Mouse (Mus musculus) kidney, embryonic 16.5 days (tissue): Measurements from ENCODE around the gene Tnni3k. TPM values are rescaled to one million over a fixed set of nuclear protein-coding genes. Genes with fewer than 3 reads are reported as not detected.

ENCODE experiments used
- ATAC-seq: fragments of 200-750 bp; cut with Nextera tagmentation; 2 replicates; pipeline ENCODE4 v1.8.0; 2017; ENCODE audit warnings: moderate TSS enrichment; ENCODE audit not compliant: low FRiP score, low TSS enrichment
- H3K27ac ChIP-seq: fragments of 300-500 bp; sonication (generic); 2 replicates; pipeline ENCODE4 v1.5.1; 2014; ENCODE audit warnings: low read length
- H3K27me3 ChIP-seq: fragments of 300-500 bp; sonication (generic); 2 replicates; pipeline ENCODE4 v1.6.1; 2014; ENCODE audit warnings: low read length, control low read depth, mixed read lengths; ENCODE audit not compliant: insufficient read depth
- H3K36me3 ChIP-seq: fragments of 300-500 bp; sonication (generic); 2 replicates; pipeline ENCODE4 v1.6.1; 2014; ENCODE audit warnings: low read length, control low read depth, mixed read lengths; ENCODE audit not compliant: insufficient read depth
- H3K4me1 ChIP-seq: fragments of 300-500 bp; sonication (generic); 2 replicates; pipeline ENCODE4 v1.6.1; 2014; ENCODE audit warnings: low read length, control low read depth, mixed read lengths; ENCODE audit not compliant: insufficient read depth
- H3K4me2 ChIP-seq: fragments of 300-500 bp; sonication (generic); replicated peaks from 2 replicates; pipeline ENCODE4 v1.6.1; 2014; ENCODE audit warnings: low read depth, low read length
- H3K4me3 ChIP-seq: fragments of 300-500 bp; sonication (generic); 2 replicates; pipeline ENCODE4 v1.5.1; 2014; ENCODE audit warnings: mild to moderate bottlenecking, low read length
- H3K9ac ChIP-seq: fragments of 300-500 bp; sonication (generic); replicated peaks from 2 replicates; pipeline ENCODE4 v1.6.1; 2014; ENCODE audit warnings: low read length
- H3K9me3 ChIP-seq: fragments of 300-500 bp; sonication (generic); 2 replicates; pipeline ENCODE4 v1.6.1; 2016; ENCODE audit warnings: low read length, control low read depth
- WGBS: fragments of 180-500 bp; shearing (Covaris S2); extraction: QIAGEN DNeasy Blood & Tissue Kit; methylation state at CpG from one replicate; pipeline ENCODE4 v1.1.7; 2014; 5-methylcytosine and 5-hydroxymethylcytosine counted together
- polyA plus RNA-seq: library from polyadenylated mRNA; unstranded; fragments of >200 nt; fragmentation: Nextera tagmentation; extraction: Ambion mirVana; gene quantifications from 2 replicates; pipeline ENCODE4 v1.2.1, GENCODE M21; 2015

Gene Tnni3k
- polyA plus RNA-seq, 1 experiment from 2014 or later = not detected

DNA sequence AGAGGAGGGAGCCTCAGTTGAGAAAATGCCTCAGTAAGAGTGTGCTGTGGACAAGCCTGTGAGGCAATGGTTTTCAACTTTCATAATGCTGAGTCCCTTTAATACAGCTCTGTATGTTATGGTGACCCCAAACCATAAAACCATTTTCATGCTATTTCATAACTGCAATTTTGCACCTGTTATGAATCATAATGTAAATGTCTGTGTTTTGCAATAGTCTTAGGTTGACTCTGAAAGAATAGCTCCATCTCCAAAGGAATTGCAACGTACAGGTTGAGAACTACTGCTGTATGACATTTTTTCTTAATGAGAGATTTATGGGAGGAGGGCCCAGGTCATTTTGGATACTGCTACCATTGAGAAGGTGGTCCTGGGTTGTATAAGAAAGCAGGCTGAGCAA, 2.0 kb downstream of the Tnni3k start:
- no peak for ATAC-seq
- 66% methylated on average over 1 of the region's 1 CpGs for WGBS
- H3K27me3 ChIP-seq = no peaks in the 10 kb centered on the region
- no peaks in the 10 kb centered on the region for H3K36me3 ChIP-seq
- no peak overlapping the region for H3K27ac ChIP-seq
- H3K4me3 ChIP-seq = no peak overlapping the region
- no peaks in the 10 kb centered on the region for H3K9me3 ChIP-seq
- no peak overlapping the region for H3K4me2 ChIP-seq
- H3K4me1 ChIP-seq = no peaks in the 10 kb centered on the region
- H3K9ac ChIP-seq = no peak overlapping the region

DNA sequence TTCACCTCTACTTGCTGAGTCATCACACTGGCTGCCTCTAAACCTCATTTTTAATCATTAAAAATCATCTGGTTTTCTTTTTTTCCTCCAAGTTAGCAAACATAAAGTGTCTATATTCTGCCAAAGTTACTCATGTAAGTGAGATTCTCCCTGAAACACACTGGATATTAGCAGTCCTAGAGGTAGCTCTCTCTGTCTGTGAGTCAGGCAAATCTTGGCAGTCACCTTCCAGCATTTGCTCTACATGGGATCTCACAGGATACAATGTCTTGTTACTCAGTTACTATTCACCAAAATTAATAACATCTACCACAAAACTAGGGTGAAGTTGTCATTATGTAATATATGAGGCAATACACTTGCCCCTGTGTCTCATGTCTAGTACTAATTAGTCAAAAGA, 3.2 kb downstream of the Tnni3k start:
- no peaks in the 10 kb centered on the region for H3K27me3 ChIP-seq
- no peaks in the 10 kb centered on the region for H3K36me3 ChIP-seq
- ATAC-seq = no peak
- H3K4me1 ChIP-seq = no peaks in the 10 kb centered on the region
- H3K9me3 ChIP-seq = no peaks in the 10 kb centered on the region
- H3K27ac ChIP-seq = no peak overlapping the region
- H3K4me3 ChIP-seq = no peak overlapping the region
- no peak overlapping the region for H3K9ac ChIP-seq
- H3K4me2 ChIP-seq = no peak overlapping the region

DNA sequence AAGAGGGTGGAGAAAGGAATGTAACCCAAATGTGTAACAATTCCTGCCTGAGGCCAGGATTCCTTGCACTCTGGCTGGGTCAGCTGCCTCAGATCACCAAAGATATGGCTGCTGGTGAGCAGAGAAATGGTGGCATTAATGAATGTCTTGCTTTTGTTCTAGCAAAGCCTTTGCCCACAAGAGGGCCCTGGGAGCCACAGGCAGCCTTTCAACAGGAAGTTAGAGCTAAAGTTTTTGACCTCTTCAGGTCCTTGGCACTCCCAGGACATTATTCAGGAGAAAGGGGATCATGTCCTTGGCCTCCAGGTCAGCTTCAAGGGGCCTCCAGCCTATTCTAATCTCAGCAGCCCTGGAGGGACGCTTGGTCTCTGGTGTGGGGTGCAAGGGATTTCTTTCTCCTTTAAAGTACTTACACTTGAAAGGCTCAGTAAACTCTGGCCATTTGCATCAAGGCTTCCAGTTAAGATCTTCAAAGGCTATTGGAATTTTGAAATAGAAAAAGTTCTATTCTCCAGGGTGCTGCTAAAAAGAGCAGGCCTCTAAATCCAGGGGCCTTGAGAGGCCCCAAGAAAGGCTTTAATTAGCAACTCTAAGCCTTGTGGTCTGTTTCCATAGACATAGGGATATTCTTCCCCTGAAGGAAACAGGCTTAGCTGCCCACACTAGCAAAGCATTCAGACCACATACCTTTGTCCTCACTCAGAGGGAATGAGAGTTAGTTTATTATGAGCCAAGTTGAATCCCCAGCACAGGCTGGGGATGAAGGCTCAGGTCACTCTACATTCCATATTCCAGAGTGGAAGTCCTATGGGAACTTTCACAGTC, 16.0 kb downstream of the Tnni3k start:
- 7% methylated on average over 1 of the region's 1 CpGs for WGBS
- Histone ChIP-seq H3K27me3 (no peaks in the 10 kb centered on the region), H3K27ac (no peak overlapping the region), H3K4me1 (no peaks in the 10 kb centered on the region), H3K4me3 (no peak overlapping the region), H3K9me3 (no peaks in the 10 kb centered on the region), H3K36me3 (no peaks in the 10 kb centered on the region), H3K9ac (no peak overlapping the region), H3K4me2 (no peak overlapping the region)
- ATAC-seq = no peak

DNA sequence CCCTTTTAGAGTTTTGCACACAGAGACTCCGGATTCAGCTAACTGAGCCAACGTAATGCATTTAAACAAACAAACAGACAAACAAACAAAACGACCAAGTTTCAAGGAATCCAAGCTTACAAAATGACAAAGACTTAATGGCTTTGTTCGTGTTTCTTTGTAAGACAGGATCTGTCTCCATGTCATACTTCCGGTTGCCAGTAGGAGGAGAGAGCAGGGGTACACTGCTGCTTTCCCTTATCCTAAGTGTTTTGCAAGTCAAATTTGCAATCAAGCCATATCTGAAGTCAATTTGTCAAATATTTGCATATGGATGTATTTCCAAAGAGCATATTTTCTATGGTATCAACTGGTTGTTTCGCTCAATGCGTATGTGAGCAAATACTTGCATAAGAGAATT, 20.9 kb downstream of the Tnni3k start:
- no peaks in the 10 kb centered on the region for H3K4me1 ChIP-seq
- no peak overlapping the region for H3K9ac ChIP-seq
- H3K4me3 ChIP-seq = no peak overlapping the region
- WGBS = 81% methylated on average over 7 of the region's 7 CpGs
- no peak overlapping the region for H3K4me2 ChIP-seq
- H3K27me3 ChIP-seq = no peaks in the 10 kb centered on the region
- no peak overlapping the region for H3K27ac ChIP-seq
- no peak for ATAC-seq
- no peaks in the 10 kb centered on the region for H3K36me3 ChIP-seq
- no peaks in the 10 kb centered on the region for H3K9me3 ChIP-seq

DNA sequence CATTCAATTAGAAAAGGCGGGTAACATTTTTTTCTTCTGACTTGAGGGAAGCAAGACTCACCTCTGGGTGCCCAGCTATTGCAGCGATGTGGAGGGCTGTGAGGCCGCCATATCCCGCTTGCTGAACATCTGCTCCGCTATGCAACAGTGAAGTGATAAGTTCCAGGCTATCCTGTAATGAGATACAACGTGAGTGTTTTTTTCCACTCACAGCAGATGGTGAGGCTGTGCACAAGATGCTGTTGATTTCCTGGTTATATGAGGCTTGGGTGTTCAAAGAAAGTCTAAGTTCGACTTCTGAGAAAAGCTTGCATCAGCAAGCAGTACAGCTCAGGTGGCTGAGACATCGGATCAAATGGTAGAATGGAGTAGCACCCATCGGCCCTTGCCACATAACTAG, 25.0 kb downstream of the Tnni3k start:
- Histone ChIP-seq H3K27me3 (no peaks in the 10 kb centered on the region), H3K9ac (no peak overlapping the region), H3K4me1 (no peaks in the 10 kb centered on the region), H3K36me3 (no peaks in the 10 kb centered on the region), H3K27ac (no peak overlapping the region), H3K4me2 (no peak overlapping the region), H3K9me3 (no peaks in the 10 kb centered on the region), H3K4me3 (no peak overlapping the region)
- ATAC-seq = no peak
- 89% methylated on average over 9 of the region's 9 CpGs for WGBS

DNA sequence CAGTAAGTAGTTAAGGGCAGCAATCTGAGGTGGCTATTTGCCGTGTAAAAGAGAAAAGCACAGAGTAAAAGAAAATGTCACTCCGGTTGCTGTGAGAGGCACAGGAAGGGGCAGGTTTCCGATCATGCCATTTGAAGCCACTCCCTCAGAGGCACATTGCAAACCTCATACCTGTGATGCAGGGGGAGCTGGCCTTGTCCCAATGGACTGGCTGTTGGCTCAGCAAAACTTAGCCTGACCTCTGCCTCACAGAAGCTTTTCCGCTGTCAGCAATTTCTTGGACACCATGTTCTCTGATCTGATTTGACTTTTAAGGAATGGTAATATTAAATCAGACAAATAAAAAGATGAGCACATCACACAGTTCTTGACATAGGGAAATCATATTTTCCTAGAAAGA, 52.4 kb downstream of the Tnni3k start:
- no peak overlapping the region for H3K27ac ChIP-seq
- ATAC-seq = no peak
- no peaks in the 10 kb centered on the region for H3K36me3 ChIP-seq
- no peak overlapping the region for H3K4me3 ChIP-seq
- H3K4me2 ChIP-seq = no peak overlapping the region
- H3K4me1 ChIP-seq = no peaks in the 10 kb centered on the region
- 48% methylated on average over 4 of the region's 4 CpGs for WGBS
- H3K9me3 ChIP-seq = no peaks in the 10 kb centered on the region
- no peaks in the 10 kb centered on the region for H3K27me3 ChIP-seq
- H3K9ac ChIP-seq = no peak overlapping the region

DNA sequence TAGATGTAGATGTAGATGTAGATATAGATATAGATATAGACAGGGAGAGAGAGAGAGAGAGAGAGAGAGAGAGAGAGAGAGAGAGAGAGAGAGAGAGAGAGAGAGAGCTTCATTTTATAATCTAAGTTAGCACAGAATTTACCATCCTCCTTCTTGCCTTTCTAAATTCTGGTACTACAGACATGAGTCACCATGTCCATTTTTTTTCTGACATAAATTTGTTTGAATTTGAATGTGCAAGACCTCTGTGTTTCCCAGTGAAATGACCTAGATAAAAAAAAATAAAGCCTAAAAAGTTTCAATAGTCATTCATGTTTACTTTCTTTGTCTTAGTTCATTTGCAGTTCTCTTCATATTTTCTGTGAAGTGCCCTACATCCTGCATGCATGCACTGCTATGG, 54.2 kb downstream of the Tnni3k start:
- Histone ChIP-seq H3K9me3 (no peaks in the 10 kb centered on the region), H3K4me2 (no peak overlapping the region), H3K4me1 (no peaks in the 10 kb centered on the region), H3K4me3 (no peak overlapping the region), H3K27me3 (no peaks in the 10 kb centered on the region), H3K36me3 (no peaks in the 10 kb centered on the region), H3K27ac (no peak overlapping the region), H3K9ac (no peak overlapping the region)
- no peak for ATAC-seq

DNA sequence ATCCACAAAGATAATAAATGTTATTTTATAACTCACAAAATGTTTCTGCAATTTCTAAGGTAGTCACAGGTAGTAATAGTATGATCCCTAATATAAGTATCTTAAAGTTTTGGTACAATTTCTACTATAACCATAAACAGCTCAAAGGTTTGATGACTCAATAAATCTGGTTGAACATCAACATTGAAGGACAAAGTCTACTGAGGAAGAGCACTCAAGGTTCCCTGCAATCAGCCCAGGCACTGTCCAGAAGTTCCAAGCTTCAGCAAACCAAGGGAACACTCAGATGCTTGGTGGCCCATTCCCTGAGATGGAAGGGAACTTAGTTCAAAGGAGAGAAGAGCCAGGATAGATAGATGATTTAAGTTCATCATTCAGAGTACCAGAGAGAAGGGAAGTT, 62.5 kb downstream of the Tnni3k start:
- no peak for ATAC-seq
- no peaks in the 10 kb centered on the region for H3K4me1 ChIP-seq

DNA sequence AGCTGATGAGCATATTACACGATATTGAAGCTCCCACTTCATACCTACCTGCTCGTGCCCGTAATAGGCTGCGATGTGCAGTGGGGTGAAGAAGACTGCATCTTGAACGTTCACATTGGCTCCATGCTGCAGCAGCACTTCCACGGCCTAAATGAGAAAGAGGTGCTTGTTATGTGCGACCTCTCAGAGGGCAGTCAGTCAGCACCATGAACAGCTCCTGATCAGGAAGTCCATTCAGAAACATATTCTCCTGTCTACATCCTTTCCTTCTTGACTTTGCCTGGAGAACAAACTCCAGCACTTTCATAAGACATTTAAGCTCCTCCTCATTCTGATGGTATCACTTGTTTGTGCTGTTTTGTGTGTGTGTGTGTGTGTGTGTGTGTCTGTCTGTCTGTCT, 76.1 kb downstream of the Tnni3k start:
- whole genome bisulfite sequencing = 71% methylated on average over 7 of the region's 7 CpGs
- Histone ChIP-seq H3K27ac (no peak overlapping the region), H3K4me2 (no peak overlapping the region), H3K27me3 (no peaks in the 10 kb centered on the region), H3K36me3 (no peaks in the 10 kb centered on the region), H3K9me3 (no peaks in the 10 kb centered on the region), H3K4me3 (no peak overlapping the region), H3K4me1 (no peaks in the 10 kb centered on the region), H3K9ac (no peak overlapping the region)
- ATAC-seq = no peak

More for the DNA sequence above, 62.5 kb downstream of the Tnni3k start:
- Histone ChIP-seq H3K4me3 (no peak overlapping the region), H3K27me3 (no peaks in the 10 kb centered on the region), H3K27ac (no peak overlapping the region), H3K4me2 (no peak overlapping the region), H3K9ac (no peak overlapping the region), H3K36me3 (no peaks in the 10 kb centered on the region), H3K9me3 (no peaks in the 10 kb centered on the region)

DNA sequence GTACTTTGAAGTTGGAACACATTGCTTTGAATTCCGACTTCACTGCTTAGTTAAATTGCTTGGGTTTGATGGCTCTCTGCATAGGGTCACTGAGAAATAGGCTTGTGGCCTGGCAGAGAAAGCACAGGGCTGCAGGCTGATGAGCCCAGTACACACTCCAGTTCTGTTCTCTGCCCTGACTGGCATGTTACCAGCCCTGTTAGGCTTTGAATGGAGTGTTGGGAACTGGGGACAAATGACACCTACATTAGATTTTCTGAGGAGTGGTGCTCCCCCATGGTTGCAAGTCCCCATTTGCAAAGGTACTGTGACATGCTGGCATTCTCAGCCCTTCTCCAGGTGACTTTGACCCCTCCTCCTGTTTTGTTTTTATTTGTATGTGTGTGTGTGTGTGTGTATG, 83.6 kb downstream of the Tnni3k start:
- H3K4me2 ChIP-seq = no peak overlapping the region
- H3K4me3 ChIP-seq = no peak overlapping the region
- H3K27me3 ChIP-seq = no peaks in the 10 kb centered on the region
- ATAC-seq = no peak
- no peaks in the 10 kb centered on the region for H3K36me3 ChIP-seq
- no peak overlapping the region for H3K27ac ChIP-seq
- no peak overlapping the region for H3K9ac ChIP-seq
- WGBS = 40% methylated on average over 1 of the region's 1 CpGs
- H3K4me1 ChIP-seq = no peaks in the 10 kb centered on the region
- no peaks in the 10 kb centered on the region for H3K9me3 ChIP-seq
